Mouse (Mus musculus): ENCODE data around the gene Casp8. TPM values are rescaled to one million over a fixed set of nuclear protein-coding genes. Genes with fewer than 3 reads are reported as not detected.

The Casp8 gene
- 1.9 and 2.6 TPM in 2 replicates for polyA plus RNA-seq (2012; rRNA removed)

DNA sequence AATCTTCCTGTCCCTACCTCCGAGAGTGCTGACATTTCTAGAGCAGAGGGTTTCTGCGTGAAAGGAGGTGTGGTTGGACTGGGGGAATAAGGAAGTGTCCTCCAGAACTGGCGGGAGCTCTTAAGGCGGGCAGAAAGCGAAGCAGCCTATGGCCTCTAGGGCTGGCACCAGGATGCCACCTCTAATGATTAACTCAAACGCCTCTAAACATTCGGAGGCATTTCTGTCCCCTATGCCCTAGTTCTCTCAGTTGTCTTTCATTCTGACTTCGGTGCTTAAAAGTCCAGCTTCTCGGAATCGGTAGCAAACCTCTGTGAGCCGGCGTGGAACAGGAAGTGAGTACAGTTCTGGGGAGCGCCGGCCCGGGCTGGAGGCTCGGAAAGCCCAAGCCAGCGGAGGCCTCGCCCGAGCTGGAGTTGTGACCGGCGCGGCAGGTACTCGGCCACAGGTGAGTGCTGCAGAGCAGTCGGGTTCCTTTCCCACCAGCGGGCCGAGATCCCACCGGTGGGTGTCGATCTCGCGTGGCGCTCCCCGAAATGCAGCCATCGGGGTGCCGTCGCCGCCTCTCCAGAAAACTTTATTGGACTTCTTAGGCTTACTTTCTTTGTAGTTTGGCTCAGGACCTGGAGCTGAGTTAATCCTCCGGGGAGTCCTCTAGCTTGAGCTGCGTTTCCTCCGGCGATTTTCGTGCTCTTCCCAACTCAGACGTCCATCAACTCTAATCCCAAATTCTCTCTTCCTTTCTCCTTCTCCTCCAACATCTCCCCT, at the start of gene Casp8:
Gene Casp8 (plus strand): TSS at position 84 of the 768 bp plus-strand sequence.

Other genes with a start within 250 kb of the Casp8 start
- 0.92 and 1.7 TPM in 2 replicates for gene Fam126b, start 209.1 kb upstream of the Casp8 start, polyA plus RNA-seq (2012; rRNA removed)
- gene Ndufb3, start 209.0 kb upstream of the Casp8 start, polyA plus RNA-seq (2012; rRNA removed) = 12.7 and 21.6 TPM in 2 replicates
- gene Als2cr12, start 99.4 kb upstream of the Casp8 start, polyA plus RNA-seq (2012; rRNA removed) = 0.08 and 0.26 TPM in 2 replicates
- gene Cflar, start 83.9 kb upstream of the Casp8 start, polyA plus RNA-seq (2012; rRNA removed) = 35.8 and 42.4 TPM in 2 replicates
- gene Trak2, start 178.1 kb downstream of the Casp8 start, polyA plus RNA-seq (2012; rRNA removed) = 16.8 and 22.8 TPM in 2 replicates
- 9.3 and 9.6 TPM in 2 replicates for gene Stradb, start 178.1 kb downstream of the Casp8 start, polyA plus RNA-seq (2012; rRNA removed)